Mouse (Mus musculus) heart, postnatal 0 days (tissue): ENCODE measurements around the gene Hist1h2bf.

Experiments used
- CTCF ChIP-seq: IDR thresholded peaks from 2 replicates; pipeline ENCODE4 v1.5.1; 2016; ENCODE audit warnings: antibody characterized with exemption, control low read depth, low read depth
- EP300 ChIP-seq: IDR thresholded peaks from 2 replicates; pipeline ENCODE4 v1.6.1; 2016; ENCODE audit warnings: antibody characterized with exemption, low read depth

DNA sequence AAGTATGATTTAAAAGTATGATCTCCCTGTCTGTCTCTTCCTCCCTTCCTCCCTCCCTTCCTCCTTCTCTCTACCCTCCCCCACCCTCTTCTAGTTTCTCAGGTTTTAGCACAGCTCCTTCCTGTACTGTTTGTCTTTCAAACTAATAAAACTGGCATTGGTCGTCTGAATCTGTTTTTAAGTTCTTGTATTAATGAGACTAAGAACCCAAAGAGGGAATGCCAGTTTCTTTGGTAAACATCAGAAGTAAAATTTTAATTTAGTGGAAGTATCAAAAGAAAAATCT lies 12.9 kb upstream of the Hist1h2bf start:
- TF ChIP-seq CTCF (no peak), EP300 (no peak)
